Mouse (Mus musculus): Measurements from ENCODE around the gene Prkar2b. TPM values are rescaled to one million over a fixed set of nuclear protein-coding genes. Genes with fewer than 3 reads are reported as not detected.

Gene Prkar2b
- polyA plus RNA-seq, 1 experiment from 2014 or later = 34.0 TPM

- Histone ChIP-seq H3K9me3 (ENCODE audit: low read length) (no peaks in the 10 kb centered on the region), H3K36me3 (replicated peaks; ENCODE audit: insufficient read depth, low read length) (no peaks in the 10 kb centered on the region), H3K4me2 (ENCODE audit: low read depth, low read length) (peak overlapping the region; percentile 75), H3K4me1 (ENCODE audit: insufficient read depth) (peaks cover 10% of the 10 kb centered on the region), H3K27me3 (ENCODE audit: insufficient read depth, low read length) (no peaks in the 10 kb centered on the region), H3K4me3 (ENCODE audit: low read depth, low read length) (peak overlapping the region; percentile 99), H3K9ac (replicated peaks) (peak overlapping the region; percentile 100), H3K27ac (ENCODE audit: low read depth) (peak overlapping the region; percentile 100)
- DNase-seq = peak; percentile 95
- peak; percentile 62; the same call in 1 of the 2 replicates for TF ChIP-seq EP300 (IDR thresholded peaks at IDR 0.05; ENCODE audit: low read depth)
- peak; percentile 55 for TF ChIP-seq CTCF (IDR thresholded peaks at IDR 0.05; ENCODE audit: low read depth)
- peak; percentile 44 for ATAC-seq
- 3% methylated on average over 54 of the region's 58 CpGs for WGBS (ENCODE audit: insufficient replicate concordance)
Observed at GRCm38 (mm10) chr12:31949193-31949741, 111.8 kb downstream of the Prkar2b start.

- WGBS (ENCODE audit: insufficient replicate concordance) = 31% methylated on average over 7 of the region's 7 CpGs
- DNase-seq (no peak), ATAC-seq (no peak)
- no peaks in the 10 kb centered on the region for H3K27me3 ChIP-seq (ENCODE audit: insufficient read depth, low read length)
- H3K27ac ChIP-seq (ENCODE audit: low read depth) = peak overlapping the region; percentile 100
- peaks cover 17% of the 10 kb centered on the region for H3K4me1 ChIP-seq (ENCODE audit: insufficient read depth)
- H3K4me2 ChIP-seq (ENCODE audit: low read depth, low read length) = peak overlapping the region; percentile 75
- peaks cover 7% of the 10 kb centered on the region for H3K36me3 ChIP-seq (replicated peaks; ENCODE audit: insufficient read depth, low read length)
- no peaks in the 10 kb centered on the region for H3K9me3 ChIP-seq (ENCODE audit: low read length)
- H3K9ac ChIP-seq (replicated peaks) = peak overlapping the region; percentile 100
- peak overlapping the region; percentile 99 for H3K4me3 ChIP-seq (ENCODE audit: low read depth, low read length)
- TF ChIP-seq CTCF (IDR thresholded peaks at IDR 0.05; ENCODE audit: low read depth) (no peak), EP300 (IDR thresholded peaks at IDR 0.05; ENCODE audit: low read depth) (no peak)
Observed at GRCm38 (mm10) chr12:31948101-31949000, 112.7 kb downstream of the Prkar2b start.

GRCm38 (mm10) chr12:31947476-31947875, 113.6 kb downstream of the Prkar2b start:
- H3K27ac ChIP-seq (ENCODE audit: low read depth) = no peak overlapping the region
- no peak overlapping the region for H3K9ac ChIP-seq (replicated peaks)
- H3K27me3 ChIP-seq (ENCODE audit: insufficient read depth, low read length) = no peaks in the 10 kb centered on the region
- DNase-seq = peak; percentile 38
- peaks cover 18% of the 10 kb centered on the region for H3K4me1 ChIP-seq (ENCODE audit: insufficient read depth)
- no peak for ATAC-seq
- TF ChIP-seq CTCF (IDR thresholded peaks at IDR 0.05; ENCODE audit: low read depth) (peak; percentile 64), EP300 (IDR thresholded peaks at IDR 0.05; ENCODE audit: low read depth) (no peak)
- 83% methylated on average over 5 of the region's 5 CpGs for WGBS (ENCODE audit: insufficient replicate concordance)
- no peak overlapping the region; the same call in 1 of the 2 replicates for H3K4me2 ChIP-seq (ENCODE audit: low read depth, low read length)
- H3K9me3 ChIP-seq (ENCODE audit: low read length) = no peaks in the 10 kb centered on the region
- peaks cover 15% of the 10 kb centered on the region for H3K36me3 ChIP-seq (replicated peaks; ENCODE audit: insufficient read depth, low read length)
- no peak overlapping the region for H3K4me3 ChIP-seq (ENCODE audit: low read depth, low read length)

- DNase-seq (no peak), ATAC-seq (no peak)
- H3K9me3 ChIP-seq (ENCODE audit: low read length) = no peaks in the 10 kb centered on the region
- no peak overlapping the region for H3K27ac ChIP-seq (ENCODE audit: low read depth)
- H3K36me3 ChIP-seq (replicated peaks; ENCODE audit: insufficient read depth, low read length) = peaks cover 40% of the 10 kb centered on the region
- H3K27me3 ChIP-seq (ENCODE audit: insufficient read depth, low read length) = no peaks in the 10 kb centered on the region
- H3K4me1 ChIP-seq (ENCODE audit: insufficient read depth) = peaks cover 13% of the 10 kb centered on the region
- H3K9ac ChIP-seq (replicated peaks) = no peak overlapping the region
- TF ChIP-seq EP300 (IDR thresholded peaks at IDR 0.05; ENCODE audit: low read depth) (no peak), CTCF (IDR thresholded peaks at IDR 0.05; ENCODE audit: low read depth) (no peak)
- WGBS (ENCODE audit: insufficient replicate concordance) = 75% methylated on average over 2 of the region's 2 CpGs
- H3K4me3 ChIP-seq (ENCODE audit: low read depth, low read length) = no peak overlapping the region
- no peak overlapping the region for H3K4me2 ChIP-seq (ENCODE audit: low read depth, low read length)
Observed at GRCm38 (mm10) chr12:31944405-31944804, 116.7 kb downstream of the Prkar2b start.

GRCm38 (mm10) chr12:31943020-31943654, 118.0 kb downstream of the Prkar2b start:
- WGBS (ENCODE audit: insufficient replicate concordance) = 62% methylated on average over 4 of the region's 4 CpGs
- TF ChIP-seq EP300 (IDR thresholded peaks at IDR 0.05; ENCODE audit: low read depth) (peak; percentile 79), CTCF (IDR thresholded peaks at IDR 0.05; ENCODE audit: low read depth) (no peak)
- no peak overlapping the region for H3K27ac ChIP-seq (ENCODE audit: low read depth)
- H3K9ac ChIP-seq (replicated peaks) = no peak overlapping the region
- peak overlapping the region; percentile 20; the same call in 1 of the 2 replicates for H3K4me2 ChIP-seq (ENCODE audit: low read depth, low read length)
- peak; percentile 75 for ATAC-seq
- DNase-seq = no peak
- no peak overlapping the region for H3K4me3 ChIP-seq (ENCODE audit: low read depth, low read length)
- peaks cover 53% of the 10 kb centered on the region for H3K36me3 ChIP-seq (replicated peaks; ENCODE audit: insufficient read depth, low read length)
- no peaks in the 10 kb centered on the region for H3K9me3 ChIP-seq (ENCODE audit: low read length)
- no peaks in the 10 kb centered on the region for H3K27me3 ChIP-seq (ENCODE audit: insufficient read depth, low read length)
- H3K4me1 ChIP-seq (ENCODE audit: insufficient read depth) = peaks cover 13% of the 10 kb centered on the region

- peaks cover 8% of the 10 kb centered on the region for H3K4me1 ChIP-seq (ENCODE audit: insufficient read depth)
- TF ChIP-seq CTCF (IDR thresholded peaks at IDR 0.05; ENCODE audit: low read depth) (no peak), EP300 (IDR thresholded peaks at IDR 0.05; ENCODE audit: low read depth) (no peak)
- H3K36me3 ChIP-seq (replicated peaks; ENCODE audit: insufficient read depth, low read length) = peaks cover 87% of the 10 kb centered on the region
- H3K27ac ChIP-seq (ENCODE audit: low read depth) = peak overlapping the region; percentile 34; the same call in 1 of the 2 replicates
- H3K4me2 ChIP-seq (ENCODE audit: low read depth, low read length) = no peak overlapping the region
- no peak overlapping the region for H3K9ac ChIP-seq (replicated peaks)
- DNase-seq (no peak), ATAC-seq (peak; percentile 39; the same call in 1 of the 2 replicates)
- no peak overlapping the region for H3K4me3 ChIP-seq (ENCODE audit: low read depth, low read length)
- no peaks in the 10 kb centered on the region for H3K27me3 ChIP-seq (ENCODE audit: insufficient read depth, low read length)
- no peaks in the 10 kb centered on the region for H3K9me3 ChIP-seq (ENCODE audit: low read length)
Observed at GRCm38 (mm10) chr12:31939026-31939425, 122.1 kb downstream of the Prkar2b start.
